Mouse (Mus musculus) stomach, postnatal 0 days (tissue): ENCODE results near the gene Elf1. TPM values are rescaled to one million over a fixed set of nuclear protein-coding genes. Genes with fewer than 3 reads are reported as not detected.

Experiments
- ATAC-seq: fragments of 200-750 bp; cut with Nextera tagmentation; 2 replicates; pipeline ENCODE4 v1.8.0; 2017; ENCODE audit not compliant: low FRiP score, low TSS enrichment
- DNase-seq: peaks from one replicate; pipeline ENCODE4 v3.0.0-alpha.2; 2016; ENCODE audit warnings: low spot score
- H3K27ac ChIP-seq: fragments of 300-500 bp; sonication (generic); replicated peaks from 2 replicates; pipeline ENCODE4 v1.5.1; 2014; ENCODE audit warnings: mild to moderate bottlenecking, control low read depth
- H3K27me3 ChIP-seq: fragments of 300-500 bp; sonication (generic); 2 replicates; pipeline ENCODE4 v1.6.1; 2014; ENCODE audit warnings: low read length; ENCODE audit not compliant: control insufficient read depth, insufficient read depth
- H3K36me3 ChIP-seq: fragments of 300-500 bp; sonication (generic); 2 replicates; pipeline ENCODE4 v1.6.1; 2014; ENCODE audit warnings: low read length, mixed read lengths; ENCODE audit not compliant: control insufficient read depth, insufficient read depth
- H3K4me1 ChIP-seq: fragments of 300-500 bp; sonication (generic); replicated peaks from 2 replicates; pipeline ENCODE4 v1.6.1; 2014; ENCODE audit warnings: antibody characterized with exemption; ENCODE audit not compliant: control insufficient read depth, insufficient read depth
- H3K4me2 ChIP-seq: fragments of 300-500 bp; sonication (generic); replicated peaks from 2 replicates; pipeline ENCODE4 v1.6.1; 2014; ENCODE audit warnings: low read depth, mild to moderate bottlenecking, control low read depth, moderate library complexity
- H3K4me3 ChIP-seq: fragments of 300-500 bp; sonication (generic); 2 replicates; pipeline ENCODE4 v1.5.1; 2014; ENCODE audit warnings: low read depth, low read length, control low read depth
- H3K9ac ChIP-seq: fragments of 300-500 bp; sonication (generic); 2 replicates; pipeline ENCODE4 v1.6.1; 2014; ENCODE audit warnings: mild to moderate bottlenecking, low read length, control low read depth, mixed read lengths
- H3K9me3 ChIP-seq: fragments of 300-500 bp; sonication (generic); 2 replicates; pipeline ENCODE4 v1.6.1; 2016; ENCODE audit warnings: low read length; ENCODE audit not compliant: control insufficient read depth
- CTCF ChIP-seq: IDR thresholded peaks from 2 replicates; pipeline ENCODE4 v1.5.1; 2016; ENCODE audit warnings: antibody characterized with exemption, low read depth, mild to moderate bottlenecking, moderate library complexity
- EP300 ChIP-seq: optimal IDR thresholded peaks from 2 replicates; pipeline ENCODE3; 2016; ENCODE audit warnings: antibody characterized with exemption
- WGBS: fragments of 180-500 bp; shearing (Covaris S2); extraction: QIAGEN DNeasy Blood & Tissue Kit; methylation state at CpG from one replicate; pipeline ENCODE4 v1.1.7; 2014; 5-methylcytosine and 5-hydroxymethylcytosine counted together
- polyA plus RNA-seq: library from polyadenylated mRNA; unstranded; fragments of >200 nt; fragmentation: Nextera tagmentation; extraction: Ambion mirVana; gene quantifications from 2 replicates; pipeline ENCODE4 v1.2.1, GENCODE M21; 2015

The Elf1 gene
- polyA plus RNA-seq, 1 experiment from 2014 or later = 19.3 TPM

DNA sequence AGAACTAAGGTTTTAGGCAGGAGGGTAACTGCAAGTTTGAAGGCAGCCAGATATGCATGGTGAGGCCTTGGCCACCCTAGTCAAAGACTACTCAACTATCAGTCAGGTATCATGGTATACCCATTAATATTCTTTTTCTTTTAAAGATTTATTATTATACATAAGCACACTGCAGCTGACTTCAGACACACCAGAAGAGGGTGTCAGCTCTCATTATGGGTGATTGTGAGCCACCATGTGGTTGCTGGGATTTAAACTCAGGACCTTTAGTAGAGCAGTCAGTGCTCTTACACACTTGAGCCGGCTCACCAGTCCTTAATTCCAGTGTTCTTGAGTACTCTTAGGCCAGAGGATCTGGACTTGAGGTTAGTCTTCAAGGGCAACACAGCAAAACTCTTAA, 20.6 kb upstream of the Elf1 start:
- Histone ChIP-seq H3K4me1 (no peaks in the 10 kb centered on the region), H3K4me2 (no peak overlapping the region), H3K27me3 (no peaks in the 10 kb centered on the region), H3K9me3 (no peaks in the 10 kb centered on the region), H3K27ac (no peak overlapping the region), H3K4me3 (no peak overlapping the region), H3K9ac (no peak overlapping the region), H3K36me3 (peaks cover 17% of the 10 kb centered on the region; the same call in 1 of the 2 replicates)
- no peak for ATAC-seq
- no peak for TF ChIP-seq EP300
- TF ChIP-seq CTCF = no peak
- no peak for DNase-seq
- 94% methylated on average over 1 of the region's 1 CpGs for WGBS

DNA sequence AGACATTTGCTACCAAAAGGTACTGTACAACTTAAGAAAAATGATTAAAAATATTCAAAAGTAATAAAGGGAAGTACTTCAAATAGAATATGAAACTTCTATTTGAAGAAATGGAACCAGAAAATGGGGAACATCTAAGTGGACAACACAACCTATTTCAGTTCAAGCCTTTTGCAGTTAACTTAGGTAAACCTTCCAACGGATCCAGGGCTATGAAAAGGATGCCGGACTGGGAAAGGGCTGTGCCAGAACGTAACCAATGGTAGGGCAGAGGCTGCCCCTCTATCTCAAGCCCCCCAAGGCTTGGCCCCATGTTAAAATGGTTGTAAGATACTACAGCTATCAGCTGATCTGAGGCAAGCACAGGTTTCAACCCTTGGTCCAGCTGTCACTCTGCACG, 20.0 kb upstream of the Elf1 start:
- Histone ChIP-seq H3K9me3 (no peaks in the 10 kb centered on the region), H3K9ac (no peak overlapping the region), H3K27ac (no peak overlapping the region), H3K4me1 (no peaks in the 10 kb centered on the region), H3K4me3 (no peak overlapping the region), H3K36me3 (peaks cover 17% of the 10 kb centered on the region; the same call in 1 of the 2 replicates), H3K4me2 (no peak overlapping the region), H3K27me3 (no peaks in the 10 kb centered on the region)
- ATAC-seq = no peak
- WGBS = 90% methylated on average over 4 of the region's 4 CpGs
- no peak for DNase-seq
- TF ChIP-seq CTCF (no peak), EP300 (no peak)

DNA sequence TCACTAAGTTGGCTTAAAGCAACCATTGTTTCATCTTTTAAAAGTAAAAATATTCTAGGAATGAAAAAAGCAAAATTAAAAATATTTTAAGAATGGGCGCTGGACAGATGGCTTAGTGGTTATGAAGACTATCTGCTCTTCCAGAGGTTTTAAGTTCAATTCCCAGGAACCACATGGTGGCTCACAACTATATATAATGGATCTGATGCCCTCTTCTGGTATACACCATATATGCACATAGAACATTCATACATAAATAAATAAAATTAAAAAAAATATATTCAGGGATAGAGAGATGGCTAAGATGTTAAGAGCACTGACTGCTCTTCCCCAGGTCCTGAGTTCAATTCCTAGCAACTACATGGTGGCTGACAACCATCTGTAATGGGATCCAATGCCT, 15.4 kb upstream of the Elf1 start:
- Histone ChIP-seq H3K36me3 (peaks cover 36% of the 10 kb centered on the region), H3K4me3 (no peak overlapping the region), H3K9ac (no peak overlapping the region), H3K27ac (no peak overlapping the region), H3K27me3 (no peaks in the 10 kb centered on the region), H3K4me2 (no peak overlapping the region), H3K4me1 (no peaks in the 10 kb centered on the region), H3K9me3 (no peaks in the 10 kb centered on the region)
- ATAC-seq (no peak), DNase-seq (no peak)
- 98% methylated on average over 1 of the region's 1 CpGs for WGBS
- peak; percentile 49; the same call in 1 of the 2 replicates for TF ChIP-seq CTCF
- no peak for TF ChIP-seq EP300

DNA sequence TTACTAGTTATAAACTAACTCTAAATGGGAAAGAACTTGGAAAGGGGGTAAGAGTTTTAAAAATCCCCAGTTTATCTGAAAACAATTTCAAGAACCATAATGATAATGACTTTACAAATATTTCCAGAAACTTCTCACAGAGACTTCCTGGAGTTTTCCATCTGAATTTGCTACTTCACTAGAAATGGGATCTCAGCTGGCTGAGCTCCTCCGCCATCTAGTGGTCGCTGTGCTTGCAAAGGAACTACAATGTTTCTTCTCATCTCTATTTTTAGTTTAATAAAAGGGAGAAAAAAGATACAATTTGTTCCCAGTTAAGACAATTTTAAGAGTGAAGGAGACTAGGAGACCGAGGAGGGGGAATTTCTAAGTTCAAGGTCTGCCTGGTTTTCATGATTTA, 13.4 kb upstream of the Elf1 start:
- H3K9me3 ChIP-seq = no peaks in the 10 kb centered on the region
- whole genome bisulfite sequencing = 18% methylated on average over 3 of the region's 3 CpGs
- no peaks in the 10 kb centered on the region for H3K4me1 ChIP-seq
- no peak overlapping the region for H3K9ac ChIP-seq
- peaks cover 32% of the 10 kb centered on the region for H3K36me3 ChIP-seq
- no peak overlapping the region for H3K4me2 ChIP-seq
- DNase-seq = peak; percentile 72
- ATAC-seq = no peak
- no peak overlapping the region for H3K4me3 ChIP-seq
- H3K27me3 ChIP-seq = no peaks in the 10 kb centered on the region
- TF ChIP-seq CTCF (peak; percentile 87), EP300 (no peak)
- no peak overlapping the region for H3K27ac ChIP-seq

DNA sequence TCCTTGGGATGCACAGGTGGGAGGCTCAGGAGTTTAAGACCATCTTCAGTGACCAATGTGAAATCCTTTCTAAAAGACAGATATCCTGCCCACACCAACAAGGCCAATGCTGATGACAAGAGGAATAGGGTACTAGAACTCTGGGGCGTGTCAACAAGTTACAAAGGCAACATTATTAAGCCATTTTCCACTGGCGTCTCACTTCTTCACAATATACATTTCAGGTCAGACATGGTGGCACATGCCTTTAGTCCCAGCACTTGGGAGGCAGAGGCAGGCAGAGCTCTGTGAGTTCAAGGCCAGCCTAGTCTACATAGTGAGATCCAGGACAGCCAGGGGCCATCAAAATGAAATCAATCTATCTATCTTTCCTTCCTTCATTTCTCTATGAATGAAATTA, 7.6 kb upstream of the Elf1 start:
- TF ChIP-seq CTCF (no peak), EP300 (no peak)
- ATAC-seq (no peak), DNase-seq (no peak)
- no peaks in the 10 kb centered on the region for H3K4me1 ChIP-seq
- H3K9me3 ChIP-seq = no peaks in the 10 kb centered on the region
- WGBS = 93% methylated on average over 2 of the region's 2 CpGs
- peaks cover 31% of the 10 kb centered on the region for H3K36me3 ChIP-seq
- no peaks in the 10 kb centered on the region for H3K27me3 ChIP-seq
- no peak overlapping the region for H3K4me2 ChIP-seq
- no peak overlapping the region for H3K4me3 ChIP-seq
- H3K9ac ChIP-seq = no peak overlapping the region
- no peak overlapping the region for H3K27ac ChIP-seq

DNA sequence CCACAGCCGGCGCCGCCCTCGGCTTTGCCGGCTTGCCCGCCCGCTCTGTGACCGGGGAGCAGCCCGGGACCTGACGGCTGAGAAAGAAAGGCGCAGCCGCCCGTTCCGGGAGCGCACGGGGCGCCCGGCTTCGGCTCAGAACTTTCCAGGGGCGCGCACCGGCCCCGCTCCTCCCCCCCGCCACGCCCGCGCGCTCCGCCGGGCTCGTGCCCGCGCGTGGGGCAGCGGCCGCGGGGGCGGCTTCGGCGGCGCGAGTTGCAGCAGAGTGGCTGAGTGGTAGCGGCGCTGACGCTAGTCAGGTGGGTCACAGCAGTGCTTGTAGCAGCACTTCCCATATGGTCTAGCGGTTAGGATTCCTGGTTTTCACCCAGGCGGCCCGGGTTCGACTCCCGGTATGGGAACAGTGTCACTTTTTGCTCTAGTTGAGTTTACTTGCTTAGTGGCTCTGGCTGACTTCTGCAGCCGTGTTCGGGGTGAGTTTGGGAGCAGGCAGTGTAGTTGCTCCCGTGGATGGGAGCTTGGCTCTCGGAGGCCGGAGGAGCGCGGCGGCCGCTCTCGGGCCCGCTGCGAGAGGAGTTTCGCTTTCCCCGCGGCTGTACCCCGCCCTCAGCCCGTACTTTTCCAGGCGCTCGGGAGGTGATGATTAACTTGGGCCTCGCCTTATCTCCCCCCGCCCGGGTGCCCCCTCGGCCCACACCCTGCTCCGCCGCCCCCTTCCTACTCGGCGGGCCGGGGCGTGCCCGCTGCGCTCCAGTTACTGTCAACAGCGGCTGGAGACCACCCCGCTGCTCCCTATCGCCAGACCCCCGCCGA, 551 bp downstream of the Elf1 start, which contains the start of gene Wbp4:
Gene Wbp4, minus strand, starts transcription at position 182 of the 813 bp plus-strand sequence.
- Histone ChIP-seq H3K4me3 (peak within 1 kb of the TSS; percentile 100), H3K4me2 (peak within 1 kb of the TSS; percentile 78), H3K27ac (peak within 1 kb of the TSS; percentile 100), H3K9ac (peak within 1 kb of the TSS; percentile 99), H3K27me3 (no peaks in the 10 kb centered on the region), H3K9me3 (no peaks in the 10 kb centered on the region), H3K36me3 (peaks cover 3% of the 10 kb centered on the region; the same call in 1 of the 2 replicates), H3K4me1 (peaks cover 8% of the 10 kb centered on the region; the same call in 1 of the 2 replicates)
- DNase-seq = peak; percentile 93
- 1% methylated on average over 73 of the region's 86 CpGs for WGBS
- ATAC-seq = peak; percentile 88
- TF ChIP-seq CTCF (no peak), EP300 (no peak)
